Mouse (Mus musculus): ENCODE results near the gene Chpf.

- TF ChIP-seq CTCF (IDR thresholded peaks at IDR 0.05; ENCODE audit: low read depth, low read length) (peak; percentile 67), POLR2A (IDR thresholded peaks at IDR 0.05; ENCODE audit: insufficient read depth, low read length) (no peak)
These were observed 20.3 kb upstream of the Chpf start for GRCm38 (mm10) chr1:75499441-75499840.

All from ES-Bruce4 (cell line).